10 mouse cellular contexts compared by ENCODE assay signal in genomic region chr13:118403544-118403943, GRCm38 (mm10). TPM values are rescaled to one million over a fixed set of nuclear protein-coding genes. Genes with fewer than 3 reads are reported as not detected.
A peak's percentile ranks its signal among the peaks of the same experiment; 100 is the strongest.
DNase-seq lines count a peak whose midpoint lies in the region; ATAC-seq and TF ChIP-seq lines count a peak whose summit lies in the region.
"Had no signal": no experiment of that assay in that cellular context is flagged by ENCODE, and none has a peak within 500 bp of the region (broad histone marks: within the 10 kb centered on the region; RNA-seq: fewer than 3 reads in every experiment).

No protein-coding gene starts in this region.

- no peaks in the 10 kb centered on the region for H3K36me3 ChIP-seq in G1E (replicated peaks)

- no peak overlapping the region for H3K4me3 ChIP-seq in layer of hippocampus, adult 2 months
- H3K4me3 ChIP-seq in G1E (ENCODE audit: low read depth, low read length) = no peak overlapping the region

- ATAC-seq in G1E (ENCODE audit: extremely low read depth, insufficient number of reproducible peaks, low FRiP score, poor library complexity, severe bottlenecking) = peak; percentile 45; the same call in 1 of the 2 replicates
- peak; percentile 97 for ATAC-seq in megakaryocyte progenitor cell, adult 5-6 weeks (replicated peaks; ENCODE audit: poor library complexity)

- H3K27ac ChIP-seq in layer of hippocampus, adult 2 months = no peak overlapping the region

- peak; percentile 87 for TF ChIP-seq CTCF in layer of hippocampus, adult 2 months (conservative IDR thresholded peaks at IDR 0.05)
- no peak for TF ChIP-seq CTCF in G1E (IDR thresholded peaks at IDR 0.05; ENCODE audit: low read depth, low read length)

- H3K27me3 ChIP-seq in G1E (ENCODE audit: insufficient read depth, low read length) = no peaks in the 10 kb centered on the region

- no peaks in the 10 kb centered on the region for H3K4me1 ChIP-seq in G1E (ENCODE audit: insufficient read depth, low read depth, low read length)

- no peaks in the 10 kb centered on the region for H3K9me3 ChIP-seq in G1E (replicated peaks)

- peak; percentile 14 to 25 for DNase-seq in layer of hippocampus, adult 2 months (ENCODE audit: low spot score in 2 of 2)
- no peak for DNase-seq in layer of hippocampus, postnatal 10 days (ENCODE audit: low spot score in 2 of 2)
- no peak for DNase-seq in G1E (ENCODE audit: low spot score)
- DNase-seq in c-Kit-positive CD71-positive TER-119-positive erythroid progenitor cells, embryonic 14.5 days (ENCODE audit: low spot score) = peak; percentile 39
- no peak for DNase-seq in yolk sac, embryonic 10.5 days (ENCODE audit: low spot score)
- no peak for DNase-seq in right cerebral cortex, postnatal 25 days
- no peak for DNase-seq in adrenal gland, postnatal 14 days
- DNase-seq: kidney, postnatal 25 days had no signal

RNA-seq across cellular contexts. Expression of gene Mrps30, which starts 16.5 kb away (rescaled TPM):
- total RNA-seq in layer of hippocampus, adult 2 months (2021) = 10 to 100 TPM; 17.3 to 17.6 TPM
- 10 to 100 TPM; 15.6 to 16.5 TPM for total RNA-seq in layer of hippocampus, postnatal 10 days (2021)
- total RNA-seq in G1E (2014; fragmentation: Nextera tagmentation) = 30.9 and 33.2 TPM in 2 replicates
- total RNA-seq in G1E (2017) = 43.4 and 50.6 TPM in 2 replicates
- 33.1 and 47.7 TPM in 2 replicates for polyA plus RNA-seq in G1E (2012)
- 29.8 and 36.2 TPM in 2 replicates for total RNA-seq in megakaryocyte progenitor cell, adult 5-6 weeks (2015)
- 39.6 and 46.6 TPM in 2 replicates for total RNA-seq in megakaryocyte progenitor cell, adult 5-6 weeks (2017)
- 30.3 and 33.9 TPM in 2 replicates for total RNA-seq in adrenal gland, postnatal 14 days (2021)

RNA-seq across cellular contexts. Expression of gene B430218F22Rik, which starts 17.1 kb away (rescaled TPM):
- total RNA-seq in layer of hippocampus, adult 2 months (2021) = under 1 TPM in 1 of 2 experiments, not detected in 1; 0.54 TPM
- under 1 TPM; 0.48 to 0.96 TPM for total RNA-seq in layer of hippocampus, postnatal 10 days (2021)
- total RNA-seq in G1E (2014; fragmentation: Nextera tagmentation) (not detected in 2 replicates), G1E (2017) (0.12 and 0.49 TPM in 2 replicates)
- 0.07 TPM in 1 of 2 replicates, not detected in the other for polyA plus RNA-seq in G1E (2012)
- total RNA-seq in megakaryocyte progenitor cell, adult 5-6 weeks (2015) = not detected in 2 replicates
- total RNA-seq in megakaryocyte progenitor cell, adult 5-6 weeks (2017) = 0.14 and 0.33 TPM in 2 replicates
- total RNA-seq in adrenal gland, postnatal 14 days (2021) = 0.34 TPM in 1 of 2 replicates, not detected in the other
- total RNA-seq: monocyte, adult 5-6 weeks had no signal

Comparison
In these comparisons a context has a peak if more than half of its experiments do, and no peak if none do; other contexts are left out.
1. DNase-seq: peak in layer of hippocampus, adult 2 months (2 of 2) and c-Kit-positive CD71-positive TER-119-positive erythroid progenitor cells, embryonic 14.5 days (single experiment); none in layer of hippocampus, postnatal 10 days (0 of 2), G1E (single experiment), yolk sac, embryonic 10.5 days (single experiment), right cerebral cortex, postnatal 25 days (single experiment) and adrenal gland, postnatal 14 days (single experiment).